Mouse (Mus musculus) lung, postnatal 25 days (tissue): ENCODE results near the gene Olfr270.

Source experiments
- DNase-seq: peaks from one replicate; pipeline ENCODE4 v3.0.0; 2022; ENCODE audit warnings: low spot score

The Olfr270 gene

GRCm38 (mm10) chr4:52964247-52964646, at the start of gene Olfr270:
Gene Olfr270 (plus strand): TSS chr4:52964547.
- no peak for DNase-seq

- DNase-seq = no peak
Measured at GRCm38 (mm10) chr4:52916659-52917310, 47.6 kb upstream of the Olfr270 start.

GRCm38 (mm10) chr4:52917311-52917688, 47.0 kb upstream of the Olfr270 start:
- DNase-seq = no peak

- DNase-seq = no peak
Measured at GRCm38 (mm10) chr4:52919078-52919477, 45.3 kb upstream of the Olfr270 start, which contains the start of gene Olfr272. Gene Olfr272 (minus strand): TSS chr4:52919178.

GRCm38 (mm10) chr4:52930480-52930879, 33.9 kb upstream of the Olfr270 start:
- no peak for DNase-seq

- DNase-seq = no peak
Measured at GRCm38 (mm10) chr4:52946665-52947064, 17.7 kb upstream of the Olfr270 start.

- no peak for DNase-seq
Measured at GRCm38 (mm10) chr4:52949005-52949404, 15.3 kb upstream of the Olfr270 start.

GRCm38 (mm10) chr4:52958693-52959092, 5.7 kb upstream of the Olfr270 start:
- DNase-seq = peak; percentile 2

- no peak for DNase-seq
Measured at GRCm38 (mm10) chr4:52985216-52985615, 20.9 kb downstream of the Olfr270 start.

GRCm38 (mm10) chr4:52986266-52986665, 21.9 kb downstream of the Olfr270 start:
- DNase-seq = no peak

- no peak for DNase-seq
Measured at GRCm38 (mm10) chr4:52989248-52989647, 24.9 kb downstream of the Olfr270 start, which contains the start of gene Nipsnap3a. Gene Nipsnap3a (plus strand): TSS chr4:52989272.

- no peak for DNase-seq
Measured at GRCm38 (mm10) chr4:52999449-52999848, 35.1 kb downstream of the Olfr270 start.

GRCm38 (mm10) chr4:53000154-53000553, 35.8 kb downstream of the Olfr270 start:
- DNase-seq = no peak

- DNase-seq = no peak
Measured at GRCm38 (mm10) chr4:53009183-53009582, 44.8 kb downstream of the Olfr270 start.

GRCm38 (mm10) chr4:53009871-53010270, 45.5 kb downstream of the Olfr270 start:
- no peak for DNase-seq

GRCm38 (mm10) chr4:53011732-53012361, 47.5 kb downstream of the Olfr270 start, which contains the start of gene Nipsnap3b:
Gene Nipsnap3b (plus strand): TSS chr4:53011880.
- peak; percentile 96 for DNase-seq

GRCm38 (mm10) chr4:53014421-53014820, 50.1 kb downstream of the Olfr270 start:
- no peak for DNase-seq

- no peak for DNase-seq
Measured at GRCm38 (mm10) chr4:53015024-53015423, 50.7 kb downstream of the Olfr270 start.

- no peak for DNase-seq
Measured at GRCm38 (mm10) chr4:53018392-53018791, 54.0 kb downstream of the Olfr270 start.
